Mouse (Mus musculus) embryo, embryonic 11 days (tissue): Measurements from ENCODE around the gene Cdc37.
A peak's percentile ranks its signal among the peaks of the same experiment; 100 is the strongest.

Source experiments
- DNase-seq: peaks from one replicate; pipeline ENCODE4 v3.0.0-alpha.2; 2015

The Cdc37 gene

DNA sequence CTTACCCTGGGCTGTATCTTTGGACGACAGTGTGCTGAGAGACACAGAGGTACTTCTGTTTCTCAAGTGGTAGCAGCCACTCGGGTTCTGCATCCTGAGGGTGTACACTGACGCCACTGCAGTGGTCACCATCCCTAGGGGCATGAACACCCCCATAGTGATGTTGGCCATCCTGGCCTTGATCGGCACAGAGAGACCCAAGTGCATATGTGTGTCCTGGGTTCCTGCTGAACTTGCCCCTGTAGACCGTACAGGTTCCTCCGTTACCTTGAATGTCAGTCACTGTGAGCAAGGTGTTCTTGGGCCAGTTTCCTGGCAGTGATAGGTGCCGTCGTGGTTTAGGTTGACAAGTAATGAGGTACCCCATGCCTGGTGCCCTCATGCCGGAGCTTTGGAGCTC, 56.4 kb downstream of the Cdc37 start:
- DNase-seq: no peak

DNA sequence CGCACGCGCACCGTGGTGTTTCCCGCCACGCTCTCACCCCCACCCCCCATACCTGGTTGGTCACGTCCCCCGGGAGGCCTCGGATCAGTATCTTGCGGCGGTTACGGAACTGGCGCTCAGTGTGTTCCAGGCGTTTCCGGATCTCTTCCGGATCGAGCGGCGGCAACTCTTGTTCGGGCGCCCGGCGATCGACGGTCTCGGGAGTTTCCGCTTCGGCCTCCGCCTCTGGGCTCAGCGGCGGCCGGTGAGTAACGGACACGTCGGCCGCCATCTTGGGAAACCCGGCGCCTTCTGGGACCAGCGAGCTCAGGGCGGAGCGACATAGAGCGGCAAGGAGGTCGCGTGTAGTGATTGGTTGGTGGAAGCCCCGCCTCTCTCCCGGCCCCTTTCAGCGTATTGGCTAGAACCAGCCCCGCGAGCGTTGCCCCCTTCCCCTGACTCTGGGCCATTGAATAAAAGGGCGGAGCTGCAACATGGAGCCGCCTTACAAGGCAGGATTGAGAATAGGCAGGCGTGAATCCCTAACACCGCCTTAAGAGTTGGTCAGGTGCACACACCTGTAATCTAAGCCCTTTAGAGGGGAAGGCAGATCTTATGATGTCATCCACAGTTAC, 58.0 kb downstream of the Cdc37 start, which contains the start of the genes Gm38431 and Raver1:
Gene Gm38431 (minus strand): TSS at position 291 of the 614 bp plus-strand sequence.
Gene Raver1 (minus strand): TSS at position 302 of the 614 bp plus-strand sequence.
- peak; percentile 99 for DNase-seq

DNA sequence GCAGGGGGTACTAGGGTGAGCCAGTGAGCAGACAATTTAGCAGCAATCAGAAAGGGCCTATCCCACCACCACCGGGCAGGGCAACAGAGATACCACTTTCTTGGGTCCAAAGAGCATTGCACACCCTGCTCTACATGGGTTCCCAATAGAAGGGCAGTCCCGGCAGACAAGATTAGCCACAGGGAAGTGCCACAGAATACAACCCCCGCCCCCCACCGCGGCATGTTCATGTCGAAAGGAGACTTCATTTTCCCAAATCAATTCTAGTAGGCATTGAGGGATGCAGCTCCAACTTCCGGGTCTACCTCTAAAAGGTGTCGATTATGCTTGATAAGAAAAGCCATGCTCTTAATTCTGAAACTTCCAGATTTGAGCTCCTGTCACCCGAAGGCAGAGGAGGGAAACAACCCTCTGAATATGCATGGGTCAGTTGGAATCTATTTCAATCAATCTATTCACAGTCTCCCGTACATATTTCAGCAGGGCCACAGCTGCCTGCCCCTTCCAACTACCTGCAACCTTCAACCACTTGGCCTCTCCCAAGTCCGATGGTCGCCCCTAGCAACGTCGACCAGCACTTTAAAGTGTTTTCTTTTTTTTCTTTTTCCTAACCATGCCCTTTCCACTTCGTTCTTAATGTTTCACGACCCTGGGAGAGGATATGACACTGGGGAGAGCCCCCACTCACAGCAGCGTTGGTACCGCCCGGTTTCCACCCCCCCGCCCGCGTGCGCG, 58.6 kb downstream of the Cdc37 start:
- no peak for DNase-seq

DNA sequence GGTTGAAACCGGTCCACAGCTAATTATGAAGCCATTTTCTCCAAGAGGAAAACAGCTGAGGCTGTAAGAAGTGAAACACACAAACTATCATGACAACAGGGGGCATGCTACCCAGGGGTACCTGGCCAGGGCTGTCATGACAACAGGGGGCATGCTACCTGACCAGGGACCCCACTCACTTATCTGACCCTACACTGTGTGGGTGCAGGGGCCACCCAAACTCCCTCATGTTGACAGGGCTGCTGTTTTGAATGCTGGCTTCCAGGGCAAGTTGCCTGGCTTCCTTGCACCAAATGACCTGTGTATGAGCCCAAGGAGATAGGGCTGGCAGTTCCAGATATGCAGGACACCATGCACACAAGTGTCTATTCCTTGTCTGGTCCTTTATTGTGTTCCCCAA, 59.2 kb downstream of the Cdc37 start:
- no peak for DNase-seq

DNA sequence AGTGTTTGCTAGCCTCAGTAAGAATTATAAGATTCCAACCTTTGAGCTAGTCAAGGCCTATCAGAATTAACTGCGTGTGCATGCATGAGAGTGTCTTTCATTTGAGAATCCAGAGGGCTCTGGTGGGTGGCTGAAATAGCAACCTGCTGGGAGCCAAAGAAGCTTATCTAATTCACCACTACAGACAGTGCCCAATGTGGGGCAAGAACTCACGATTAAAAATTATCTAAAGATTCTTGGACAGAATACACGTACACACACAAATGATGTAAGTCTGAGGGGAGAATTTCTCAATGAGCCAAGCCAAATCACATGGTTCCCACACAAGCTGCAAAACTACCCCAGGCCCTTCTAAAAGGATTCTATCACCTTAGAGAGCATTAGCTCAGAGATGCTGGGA, 66.5 kb downstream of the Cdc37 start:
- no peak for DNase-seq
